ENCODE assay signal across 17 mouse cellular contexts in the genomic region with DNA sequence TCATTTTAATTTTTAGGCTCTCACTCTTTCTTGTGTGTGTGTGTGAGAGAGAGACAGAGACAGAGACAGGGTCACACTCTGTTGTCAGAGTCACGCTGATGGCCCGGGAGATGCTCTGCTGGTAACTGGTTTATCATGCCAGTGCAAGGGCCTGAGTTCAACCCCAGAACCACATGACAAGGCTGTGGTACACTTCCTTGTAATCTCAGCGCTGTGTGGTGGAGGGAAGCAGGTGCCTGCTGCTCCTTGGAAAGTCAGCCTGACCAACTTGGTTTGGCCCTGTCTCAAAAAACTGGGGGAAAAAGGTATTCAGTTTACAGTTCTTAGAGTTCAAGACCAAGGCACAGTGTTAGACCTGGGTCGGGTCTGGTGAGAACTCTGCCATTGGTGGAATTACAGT. TPM values are rescaled to one million over a fixed set of nuclear protein-coding genes. Genes with fewer than 3 reads are reported as not detected.
A peak's percentile ranks its signal among the peaks of the same experiment; 100 is the strongest.
DNase-seq lines count a peak whose midpoint lies in the region; ATAC-seq lines count a peak whose summit lies in the region.
"Had no signal": no experiment of that assay in that cellular context is flagged by ENCODE, and none has a peak within 500 bp of the region (broad histone marks: within the 10 kb centered on the region; RNA-seq: fewer than 3 reads in every experiment).

No protein-coding gene starts in this region.

- peak; percentile 37 for DNase-seq in CD4-positive helper T cell, adult 2 months (ENCODE audit: low read depth, low spot score)
- no peak for DNase-seq in ovary, postnatal 14 days (ENCODE audit: low spot score)
- DNase-seq in kidney, adult 18-20 months: no peak
- no peak for DNase-seq in thymus, postnatal 10 days (ENCODE audit: low spot score in 2 of 2)
- DNase-seq: adrenal gland, postnatal 14 days; B cell, adult 2 months; cerebellum, adult 11-12 months; cerebellum, adult 9-10 months; cerebellum, postnatal 25 days; gastrocnemius, postnatal 14 days; heart, adult 2 months had no signal

- ATAC-seq in common myeloid progenitor, adult 5-6 weeks (replicated peaks; ENCODE audit: low read depth, poor library complexity, severe bottlenecking): peak; percentile 42
- peak; percentile 45 for ATAC-seq in megakaryocyte-erythroid progenitor cell, adult 5-6 weeks (replicated peaks; ENCODE audit: low FRiP score, low TSS enrichment, poor library complexity, severe bottlenecking)
- ATAC-seq: activated CD4-positive, CD25-positive, alpha-beta regulatory T cell, adult 4 months; forebrain, embryonic 16.5 days; hindbrain, embryonic 16.5 days; Patski had no signal

RNA-seq across cellular contexts. Expression of gene Adgre5, which starts 26.3 kb away (rescaled TPM):
- total RNA-seq in common myeloid progenitor, adult 5-6 weeks (2017): 15.0 and 15.2 TPM in 2 replicates
- total RNA-seq in megakaryocyte-erythroid progenitor cell, adult 5-6 weeks (2014; fragmentation: Nextera tagmentation): 44.3 and 63.7 TPM in 2 replicates
- total RNA-seq in megakaryocyte-erythroid progenitor cell, adult 5-6 weeks (2017): 46.9 and 64.8 TPM in 2 replicates

RNA-seq across cellular contexts. Expression of gene Ddx39, which starts 52.5 kb away (rescaled TPM):
- total RNA-seq in common myeloid progenitor, adult 5-6 weeks (2017): 109 and 124 TPM in 2 replicates
- total RNA-seq in megakaryocyte-erythroid progenitor cell, adult 5-6 weeks (2014; fragmentation: Nextera tagmentation): 205 and 224 TPM in 2 replicates
- 154 and 213 TPM in 2 replicates for total RNA-seq in megakaryocyte-erythroid progenitor cell, adult 5-6 weeks (2017)
